ENCODE assay signal across 8 mouse cellular contexts in genomic region chrX:42148788-42149556, GRCm38 (mm10). TPM values are rescaled to one million over a fixed set of nuclear protein-coding genes. Genes with fewer than 3 reads are reported as not detected.
DNase-seq lines count a peak whose midpoint lies in the region; ATAC-seq and TF ChIP-seq lines count a peak whose summit lies in the region.

TSS of gene Stag2 (plus strand) at chrX:42149317.

- no peaks in the 10 kb centered on the region for H3K27me3 ChIP-seq in embryonic facial prominence, embryonic 15.5 days
- no peaks in the 10 kb centered on the region for H3K27me3 ChIP-seq in kidney, embryonic 14.5 days (ENCODE audit: control insufficient read depth, insufficient read depth, low read length)
- no peaks in the 10 kb centered on the region for H3K27me3 ChIP-seq in liver, adult 2 months (ENCODE audit: control insufficient read depth, insufficient read depth, low read length)
- H3K27me3 ChIP-seq in myocyte (ENCODE audit: control insufficient read depth, insufficient read depth, insufficient read length), result no peaks in the 10 kb centered on the region

- TF ChIP-seq POLR2A in bone marrow macrophage, adult 2 months (IDR thresholded peaks at IDR 0.05; ENCODE audit: borderline replicate concordance, low read depth, low read length), result no peak
- 0 out of 2 replicates have a peak, but pooled peaks have one; percentile 21 for TF ChIP-seq POLR2A in liver, adult 2 months (IDR thresholded peaks at IDR 0.05; ENCODE audit: extremely low read depth, insufficient read depth, low read length)
- peak; percentile 58 for TF ChIP-seq POLR2A in myocyte (IDR thresholded peaks at IDR 0.05; ENCODE audit: insufficient read length, low read depth)

- H3K36me3 ChIP-seq in embryonic facial prominence, embryonic 15.5 days, result no peaks in the 10 kb centered on the region
- H3K36me3 ChIP-seq in kidney, embryonic 14.5 days (ENCODE audit: control insufficient read depth, insufficient read depth, low read length), result no peaks in the 10 kb centered on the region
- H3K36me3 ChIP-seq in liver, adult 2 months (ENCODE audit: control insufficient read depth, insufficient read depth, low read length), result no peaks in the 10 kb centered on the region
- H3K36me3 ChIP-seq in myocyte (ENCODE audit: control insufficient read depth, insufficient read depth), result no peaks in the 10 kb centered on the region

- TF ChIP-seq CTCF in bone marrow macrophage, adult 2 months (IDR thresholded peaks at IDR 0.05; ENCODE audit: low read depth, low read length), result peak; percentile 37
- peak; percentile 84 for TF ChIP-seq CTCF in liver, adult 2 months (IDR thresholded peaks at IDR 0.05; ENCODE audit: low read depth, low read length)

- WGBS in embryonic facial prominence, embryonic 15.5 days, result 19% methylated on average over 63 of the region's 76 CpGs
- WGBS in kidney, embryonic 14.5 days, result 18% methylated on average over 68 of the region's 76 CpGs
- WGBS in liver, adult 2 months, result under 1% methylated on average over 40 of the region's 76 CpGs

- peak within 1 kb of the TSS; percentile 64 for H3K4me3 ChIP-seq in bone marrow macrophage, adult 2 months (ENCODE audit: insufficient read depth, low read length)
- peak within 1 kb of the TSS; percentile 59 for H3K4me3 ChIP-seq in embryonic facial prominence, embryonic 15.5 days (replicated peaks)
- peak within 1 kb of the TSS; percentile 65 for H3K4me3 ChIP-seq in kidney, embryonic 14.5 days (ENCODE audit: low read length)
- peak within 1 kb of the TSS; percentile 98 for H3K4me3 ChIP-seq in liver, adult 2 months (ENCODE audit: insufficient read depth, low read depth, low read length)
- H3K4me3 ChIP-seq in myocyte, result peak within 1 kb of the TSS; percentile 59

- H3K9me3 ChIP-seq in embryonic facial prominence, embryonic 15.5 days (replicated peaks), result no peaks in the 10 kb centered on the region
- H3K9me3 ChIP-seq in kidney, embryonic 14.5 days (ENCODE audit: control insufficient read depth, low read length), result no peaks in the 10 kb centered on the region

- H3ac ChIP-seq in myocyte (ENCODE audit: control insufficient read depth, insufficient read length), result peak within 1 kb of the TSS; percentile 76

- ATAC-seq in embryonic facial prominence, embryonic 15.5 days (ENCODE audit: insufficient number of reproducible peaks, low FRiP score, low TSS enrichment, low read depth), result peak; percentile 86
- ATAC-seq in kidney, embryonic 14.5 days (ENCODE audit: low FRiP score, low TSS enrichment), result peak; percentile 81

- peak within 1 kb of the TSS; percentile 42 for H3K4me2 ChIP-seq in embryonic facial prominence, embryonic 15.5 days (replicated peaks)
- H3K4me2 ChIP-seq in kidney, embryonic 14.5 days (replicated peaks; ENCODE audit: low read depth, low read length), result peak within 1 kb of the TSS; percentile 44
- H3K4me2 ChIP-seq in myocyte (ENCODE audit: low read depth), result peak within 1 kb of the TSS; percentile 58

- no peaks in the 10 kb centered on the region; the same call in 1 of the 2 replicates for H3K79me2 ChIP-seq in liver, adult 2 months (ENCODE audit: control insufficient read depth, insufficient read depth, low read length)
- peaks cover 29% of the 10 kb centered on the region for H3K79me2 ChIP-seq in myocyte (ENCODE audit: control insufficient read depth, insufficient read depth)

- H3K9ac ChIP-seq in embryonic facial prominence, embryonic 15.5 days, result peak within 1 kb of the TSS; percentile 73
- H3K9ac ChIP-seq in kidney, embryonic 14.5 days (ENCODE audit: low read depth, low read length), result peak within 1 kb of the TSS; percentile 96
- peak within 1 kb of the TSS; percentile 99 for H3K9ac ChIP-seq in liver, adult 2 months (ENCODE audit: low read depth, low read length)

- peak; percentile 85 to 86 for DNase-seq in B cell, adult 2 months
- peak; percentile 89 to 93 for DNase-seq in heart, adult 9 months (ENCODE audit: low spot score in 2 of 2)
- peak; percentile 64 for DNase-seq in liver, adult 2 months (ENCODE audit: extremely low read depth, low read depth, low spot score)
- DNase-seq in spleen, postnatal 4 days (ENCODE audit: low spot score in 2 of 2), result peak; percentile 89 to 95

- H3K4me1 ChIP-seq in bone marrow macrophage, adult 2 months (ENCODE audit: control insufficient read depth, insufficient read depth, low read length), result peaks cover 8% of the 10 kb centered on the region
- no peaks in the 10 kb centered on the region for H3K4me1 ChIP-seq in embryonic facial prominence, embryonic 15.5 days
- no peaks in the 10 kb centered on the region for H3K4me1 ChIP-seq in kidney, embryonic 14.5 days (ENCODE audit: control insufficient read depth, insufficient read depth, low read length)
- peaks cover 3% of the 10 kb centered on the region; the same call in 1 of the 2 replicates for H3K4me1 ChIP-seq in liver, adult 2 months (ENCODE audit: control insufficient read depth, insufficient read depth, low read length)

- H3K27ac ChIP-seq in bone marrow macrophage, adult 2 months (ENCODE audit: insufficient read depth, low read depth, low read length), result peak within 1 kb of the TSS; percentile 96
- peak within 1 kb of the TSS; percentile 99 for H3K27ac ChIP-seq in embryonic facial prominence, embryonic 15.5 days (replicated peaks)
- H3K27ac ChIP-seq in kidney, embryonic 14.5 days (ENCODE audit: low read depth, low read length), result peak within 1 kb of the TSS; percentile 99
- peak within 1 kb of the TSS; percentile 100 for H3K27ac ChIP-seq in liver, adult 2 months (replicated peaks; ENCODE audit: insufficient read depth, low read depth, low read length)

TF ChIP-seq in myocyte, 11 proteins besides CTCF, POLR2A, EP300 and RAD21:
- TF ChIP-seq CEBPB (IDR thresholded peaks at IDR 0.05; ENCODE audit: insufficient read depth, poor library complexity, severe bottlenecking) (no peak), MAX (IDR thresholded peaks at IDR 0.05; ENCODE audit: low read depth) (no peak), TCF12 (IDR thresholded peaks at IDR 0.05; ENCODE audit: insufficient read depth, poor library complexity, severe bottlenecking) (no peak), REST (IDR thresholded peaks at IDR 0.05; ENCODE audit: insufficient read depth, insufficient read length) (no peak), SRF (IDR thresholded peaks at IDR 0.05; ENCODE audit: control insufficient read depth, insufficient read length, low read depth) (no peak), POLR2AphosphoS2 (IDR thresholded peaks at IDR 0.05; ENCODE audit: insufficient read length, low read depth) (no peak), MYOG (IDR thresholded peaks at IDR 0.05; ENCODE audit: control insufficient read depth in 1 of 3, insufficient read depth in 1 of 3, insufficient read length in 2 of 3, low read depth in 2 of 3) (no peak), USF1 (IDR thresholded peaks at IDR 0.05; ENCODE audit: low read depth) (no peak), TCF3 (IDR thresholded peaks at IDR 0.05; ENCODE audit: insufficient read length, low read depth) (no peak), E2F4 (IDR thresholded peaks at IDR 0.05; ENCODE audit: insufficient read depth) (no peak), MYOD1 (IDR thresholded peaks at IDR 0.05; ENCODE audit: control insufficient read depth in 1 of 3, insufficient read length in 2 of 3, low read depth in 2 of 3) (no peak)

RNA-seq across cellular contexts. Expression of gene Stag2, which starts in this region (rescaled TPM):
- 71.2 and 72.5 TPM in 2 replicates for polyA plus RNA-seq in bone marrow macrophage, adult 2 months (2012; ENCODE audit: insufficient read depth, insufficient read length, missing spikeins)
- 34.1 and 39.0 TPM in 2 replicates for polyA plus RNA-seq in embryonic facial prominence, embryonic 15.5 days (2015; fragmentation: Nextera tagmentation; extraction: Ambion mirVana)
- 44.8 and 72.3 TPM in 2 replicates for polyA plus RNA-seq in kidney, embryonic 14.5 days (2014; fragmentation: Nextera tagmentation; extraction: Ambion mirVana)
- total RNA-seq in liver, adult 2 months (2014; rRNA removed), result 62.2 and 66.2 TPM in 2 replicates
- 3.7 and 4.2 TPM in 2 replicates for polyA plus RNA-seq in liver, adult 2 months (2012; rRNA removed)
- 8.2 TPM for polyA plus RNA-seq in myocyte (2012; fragmentation: generic; extraction: Trizol)

Comparison
In these comparisons a context has a peak if more than half of its experiments do, and no peak if none do; other contexts are left out.
1. Peak in every context shown above with its lines: DNase-seq, ATAC-seq, H3K4me3 ChIP-seq and H3K27ac ChIP-seq.